Mouse (Mus musculus) heart, embryonic 13.5 days (tissue): ENCODE results near the gene Adgrd1. TPM values are rescaled to one million over a fixed set of nuclear protein-coding genes. Genes with fewer than 3 reads are reported as not detected.

Source experiments
- ATAC-seq: fragments of 200-750 bp; cut with Nextera tagmentation; 2 replicates; pipeline ENCODE4 v1.8.0; 2017; ENCODE audit warnings: moderate TSS enrichment; ENCODE audit not compliant: insufficient number of reproducible peaks, low FRiP score, low TSS enrichment; ENCODE audit errors: extremely low read depth
- H3K27ac ChIP-seq: fragments of 300-500 bp; sonication (generic); replicated peaks from 2 replicates; pipeline ENCODE4 v1.5.1; 2015; ENCODE audit warnings: moderate library complexity, mild to moderate bottlenecking, inconsistent platforms
- H3K27me3 ChIP-seq: fragments of 300-500 bp; sonication (generic); replicated peaks from 2 replicates; pipeline ENCODE4 v1.6.1; 2015; ENCODE audit warnings: mild to moderate bottlenecking, inconsistent platforms
- H3K36me3 ChIP-seq: fragments of 300-500 bp; sonication (generic); 2 replicates; pipeline ENCODE4 v1.6.1; 2015; ENCODE audit warnings: mild to moderate bottlenecking, inconsistent platforms
- H3K4me1 ChIP-seq: fragments of 300-500 bp; sonication (generic); 2 replicates; pipeline ENCODE4 v1.6.1; 2015; ENCODE audit warnings: inconsistent platforms
- H3K4me2 ChIP-seq: fragments of 300-500 bp; sonication (generic); 2 replicates; pipeline ENCODE4 v1.6.1; 2015; ENCODE audit warnings: inconsistent platforms, mild to moderate bottlenecking, moderate library complexity
- H3K4me3 ChIP-seq: fragments of 300-500 bp; sonication (generic); 2 replicates; pipeline ENCODE4 v1.5.1; 2015; ENCODE audit warnings: moderate library complexity, mild to moderate bottlenecking, inconsistent platforms
- H3K9ac ChIP-seq: fragments of 300-500 bp; sonication (generic); 2 replicates; pipeline ENCODE4 v1.6.1; 2015; ENCODE audit warnings: inconsistent platforms, mild to moderate bottlenecking, moderate library complexity
- H3K9me3 ChIP-seq: fragments of 300-500 bp; sonication (generic); 2 replicates; pipeline ENCODE4 v1.6.1; 2016; ENCODE audit warnings: inconsistent platforms
- WGBS: fragments of 180-500 bp; shearing (Covaris S2); methylation state at CpG from one replicate; pipeline ENCODE4 v1.1.7; 2015; ENCODE audit warnings: mixed read lengths; 5-methylcytosine and 5-hydroxymethylcytosine counted together
- polyA plus RNA-seq: library from polyadenylated mRNA; unstranded; fragments of >200 nt; fragmentation: Nextera tagmentation; extraction: Ambion mirVana; gene quantifications from 2 replicates; pipeline ENCODE4 v1.2.1, GENCODE M21; 2015

The Adgrd1 gene
- polyA plus RNA-seq, 1 experiment from 2014 or later: 0.87 TPM

DNA sequence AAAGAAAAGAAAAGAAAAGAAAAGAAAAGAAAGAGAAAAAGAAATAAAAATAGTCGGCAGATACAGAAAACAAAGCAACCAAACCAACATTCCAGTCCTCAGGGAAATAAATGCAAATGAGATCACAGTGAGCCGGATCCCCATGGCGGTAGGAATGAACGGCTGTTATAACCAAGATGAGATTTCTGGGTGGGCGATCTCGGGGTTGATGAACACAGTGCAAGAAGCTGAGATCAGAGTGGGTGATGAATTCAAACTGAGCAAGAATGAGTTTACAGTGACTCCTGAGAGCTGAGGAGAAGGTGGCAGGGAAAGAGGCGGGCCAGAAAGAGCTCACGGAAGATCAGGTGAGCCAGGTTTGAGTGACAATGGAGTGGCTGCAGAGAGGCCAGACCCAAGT is 66.9 kb downstream of the Adgrd1 start:
- Histone ChIP-seq H3K4me1 (peaks cover 22% of the 10 kb centered on the region), H3K27ac (no peak overlapping the region), H3K9me3 (no peaks in the 10 kb centered on the region), H3K4me3 (no peak overlapping the region), H3K4me2 (no peak overlapping the region), H3K36me3 (no peaks in the 10 kb centered on the region), H3K9ac (no peak overlapping the region), H3K27me3 (no peaks in the 10 kb centered on the region)
- 77% methylated on average over 8 of the region's 8 CpGs for WGBS
- ATAC-seq: no peak

GRCm38 (mm10) chr5:129164091-129164490 is 67.5 kb downstream of the Adgrd1 start:
- Histone ChIP-seq H3K9me3 (no peaks in the 10 kb centered on the region), H3K27ac (peak overlapping the region; percentile 72), H3K27me3 (no peaks in the 10 kb centered on the region), H3K4me2 (no peak overlapping the region), H3K9ac (no peak overlapping the region), H3K4me3 (no peak overlapping the region), H3K4me1 (peaks cover 22% of the 10 kb centered on the region), H3K36me3 (no peaks in the 10 kb centered on the region)
- no peak for ATAC-seq
- WGBS: 51% methylated on average over 10 of the region's 10 CpGs

DNA sequence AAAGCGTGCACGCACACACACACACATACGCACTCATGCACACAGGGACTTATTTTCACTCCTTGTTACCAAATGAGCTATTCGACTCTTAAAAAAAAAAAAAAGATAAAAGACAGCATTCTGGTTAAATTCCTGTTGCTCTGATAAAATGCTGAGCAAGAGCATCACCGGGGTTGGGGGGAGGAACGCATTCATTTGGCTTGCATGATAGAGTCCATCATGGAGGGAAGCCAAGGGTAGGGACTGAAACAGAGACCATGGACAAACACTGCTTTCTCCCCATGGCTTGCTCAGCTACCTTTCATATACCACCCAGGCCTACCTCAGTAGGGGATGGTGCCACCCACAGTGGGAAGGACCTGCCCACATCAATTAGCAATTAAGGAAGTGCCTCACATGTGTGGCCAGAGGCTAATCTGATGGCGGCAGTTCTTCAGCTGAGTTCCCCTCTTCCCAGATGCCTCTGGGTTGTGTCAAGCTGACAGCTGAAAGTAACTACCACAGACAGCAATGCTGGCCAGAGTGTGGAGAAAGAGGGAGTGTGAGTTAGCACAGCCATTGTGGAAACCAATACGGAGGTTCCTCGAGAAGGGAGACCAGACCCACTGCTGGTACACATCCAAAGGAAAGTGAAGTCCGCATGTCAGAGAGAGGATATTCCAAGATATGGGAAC is 68.5 kb downstream of the Adgrd1 start:
- Histone ChIP-seq H3K4me1 (peaks cover 31% of the 10 kb centered on the region), H3K27me3 (no peaks in the 10 kb centered on the region), H3K9ac (no peak overlapping the region), H3K9me3 (no peaks in the 10 kb centered on the region), H3K4me3 (no peak overlapping the region), H3K4me2 (no peak overlapping the region), H3K36me3 (no peaks in the 10 kb centered on the region), H3K27ac (peak overlapping the region; percentile 72)
- WGBS: 53% methylated on average over 10 of the region's 10 CpGs
- no peak for ATAC-seq

DNA sequence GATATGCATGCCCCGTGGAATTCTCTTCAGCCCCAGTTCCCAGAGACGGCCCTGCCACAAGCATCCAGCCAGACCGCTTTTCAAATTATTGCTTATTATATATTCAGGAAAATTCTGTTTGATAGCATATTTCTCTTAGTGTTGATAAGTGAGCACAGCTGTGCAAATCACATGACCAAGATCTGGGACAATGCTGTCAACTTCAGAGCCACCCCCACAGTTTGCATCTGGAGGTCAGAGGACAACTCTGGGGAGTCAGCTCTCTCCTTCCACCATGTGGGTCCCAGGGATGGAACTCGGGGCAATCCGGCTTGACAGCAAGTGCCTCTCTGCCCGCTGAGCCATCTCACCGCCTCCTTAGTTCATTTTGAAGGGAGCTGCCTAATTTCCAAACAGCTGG is 69.0 kb downstream of the Adgrd1 start:
- Histone ChIP-seq H3K9me3 (no peaks in the 10 kb centered on the region), H3K4me2 (no peak overlapping the region), H3K4me1 (peaks cover 31% of the 10 kb centered on the region), H3K27me3 (no peaks in the 10 kb centered on the region), H3K4me3 (no peak overlapping the region), H3K9ac (no peak overlapping the region), H3K36me3 (no peaks in the 10 kb centered on the region), H3K27ac (peak overlapping the region; percentile 72)
- 47% methylated on average over 7 of the region's 7 CpGs for WGBS
- no peak for ATAC-seq

DNA sequence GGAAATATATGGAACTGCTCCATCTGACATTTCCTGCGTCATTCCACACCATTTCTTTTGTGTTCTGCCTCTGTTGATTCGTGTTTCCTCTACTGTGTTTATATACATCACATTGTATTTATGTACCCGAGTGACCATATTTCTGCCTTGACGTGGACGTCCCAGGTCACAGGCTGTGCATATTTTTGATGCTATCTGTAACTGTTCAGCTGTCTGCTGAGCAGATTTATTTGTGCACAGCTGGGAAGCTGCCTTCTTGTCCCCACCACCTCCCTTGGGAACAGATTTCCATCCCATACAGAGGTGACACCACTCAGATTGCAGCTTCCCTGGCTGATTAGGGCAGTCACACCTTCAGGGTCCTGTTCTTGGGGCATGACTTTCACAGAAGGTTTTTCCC is 72.5 kb downstream of the Adgrd1 start:
- no peaks in the 10 kb centered on the region for H3K27me3 ChIP-seq
- 49% methylated on average over 5 of the region's 5 CpGs for WGBS
- no peak for ATAC-seq
- no peaks in the 10 kb centered on the region for H3K36me3 ChIP-seq
- H3K4me1 ChIP-seq: peaks cover 29% of the 10 kb centered on the region
- H3K27ac ChIP-seq: peak overlapping the region; percentile 28; the same call in 1 of the 2 replicates
- H3K4me2 ChIP-seq: no peak overlapping the region
- H3K9me3 ChIP-seq: no peaks in the 10 kb centered on the region
- no peak overlapping the region for H3K9ac ChIP-seq
- H3K4me3 ChIP-seq: no peak overlapping the region

DNA sequence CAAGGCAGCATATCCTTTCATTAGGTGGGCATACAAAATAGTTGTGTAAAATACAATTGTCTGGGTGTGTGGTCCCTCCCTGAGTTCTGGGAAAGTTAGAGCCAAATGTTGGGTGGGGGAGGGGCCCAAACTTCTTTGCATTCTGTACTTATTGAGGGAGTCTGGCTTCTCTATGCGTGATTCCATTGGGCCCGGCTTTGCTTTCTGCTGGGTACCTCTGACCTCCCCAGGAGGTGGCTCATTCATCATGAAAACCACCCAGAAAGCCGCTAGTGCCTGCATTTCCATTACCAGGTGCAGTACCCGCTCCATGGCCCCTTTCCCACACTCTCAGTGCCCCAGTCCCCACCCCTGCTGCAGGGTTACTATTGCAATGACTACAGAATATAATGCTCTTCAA is 73.0 kb downstream of the Adgrd1 start:
- no peaks in the 10 kb centered on the region for H3K36me3 ChIP-seq
- H3K4me2 ChIP-seq: no peak overlapping the region
- no peaks in the 10 kb centered on the region for H3K9me3 ChIP-seq
- H3K27me3 ChIP-seq: no peaks in the 10 kb centered on the region; the same call in 1 of the 2 replicates
- peak overlapping the region; percentile 28; the same call in 1 of the 2 replicates for H3K27ac ChIP-seq
- no peak for ATAC-seq
- H3K9ac ChIP-seq: no peak overlapping the region
- 28% methylated on average over 4 of the region's 4 CpGs for WGBS
- H3K4me3 ChIP-seq: no peak overlapping the region
- H3K4me1 ChIP-seq: peaks cover 27% of the 10 kb centered on the region

- no peak for ATAC-seq
- peaks cover 9% of the 10 kb centered on the region for H3K4me1 ChIP-seq
- no peak overlapping the region for H3K4me3 ChIP-seq
- H3K4me2 ChIP-seq: no peak overlapping the region
- H3K27ac ChIP-seq: no peak overlapping the region
- H3K36me3 ChIP-seq: no peaks in the 10 kb centered on the region
- peaks cover 7% of the 10 kb centered on the region; the same call in 1 of the 2 replicates for H3K27me3 ChIP-seq
- no peak overlapping the region for H3K9ac ChIP-seq
- WGBS: 75% methylated on average over 6 of the region's 6 CpGs
- no peaks in the 10 kb centered on the region for H3K9me3 ChIP-seq
Observed at GRCm38 (mm10) chr5:129172533-129172932, 76.0 kb downstream of the Adgrd1 start.

DNA sequence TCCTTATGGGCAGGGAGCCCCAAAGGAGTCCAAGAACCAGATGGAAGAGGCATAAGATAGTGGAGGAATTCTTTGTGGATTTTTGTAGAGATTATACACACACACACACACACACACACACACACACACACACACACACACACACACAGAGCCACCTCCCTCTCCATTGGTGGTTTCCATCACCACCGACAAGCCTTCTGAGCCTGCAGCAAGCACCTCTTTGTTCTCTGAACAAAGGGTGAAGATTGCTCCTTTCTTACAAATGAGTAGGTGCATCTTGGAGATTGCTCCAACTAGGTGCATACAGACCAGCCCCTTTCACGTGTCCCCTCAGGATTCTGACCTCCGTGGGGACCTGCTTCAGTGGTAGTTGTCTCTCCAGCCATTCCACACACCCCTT is 79.4 kb downstream of the Adgrd1 start:
- 38% methylated on average over 3 of the region's 3 CpGs for WGBS
- no peak overlapping the region for H3K4me2 ChIP-seq
- peaks cover 5% of the 10 kb centered on the region for H3K4me1 ChIP-seq
- H3K27me3 ChIP-seq: peaks cover 14% of the 10 kb centered on the region
- H3K36me3 ChIP-seq: no peaks in the 10 kb centered on the region
- H3K27ac ChIP-seq: no peak overlapping the region
- H3K9me3 ChIP-seq: no peaks in the 10 kb centered on the region
- H3K4me3 ChIP-seq: no peak overlapping the region
- no peak for ATAC-seq
- no peak overlapping the region for H3K9ac ChIP-seq

GRCm38 (mm10) chr5:129177697-129178511 is 81.4 kb downstream of the Adgrd1 start:
- no peak overlapping the region for H3K27ac ChIP-seq
- peak overlapping the region; percentile 26; the same call in 1 of the 2 replicates for H3K4me3 ChIP-seq
- H3K9ac ChIP-seq: no peak overlapping the region
- WGBS: 49% methylated on average over 14 of the region's 14 CpGs
- H3K4me1 ChIP-seq: peaks cover 8% of the 10 kb centered on the region
- no peaks in the 10 kb centered on the region for H3K36me3 ChIP-seq
- H3K9me3 ChIP-seq: no peaks in the 10 kb centered on the region
- peak overlapping the region; percentile 51 for H3K4me2 ChIP-seq
- ATAC-seq: no peak
- H3K27me3 ChIP-seq: peaks cover 20% of the 10 kb centered on the region

- no peak overlapping the region for H3K4me2 ChIP-seq
- no peaks in the 10 kb centered on the region for H3K36me3 ChIP-seq
- H3K27ac ChIP-seq: no peak overlapping the region
- ATAC-seq: no peak
- no peak overlapping the region for H3K4me3 ChIP-seq
- H3K9me3 ChIP-seq: no peaks in the 10 kb centered on the region
- no peak overlapping the region for H3K9ac ChIP-seq
- WGBS: 81% methylated on average over 6 of the region's 6 CpGs
- H3K4me1 ChIP-seq: peaks cover 8% of the 10 kb centered on the region
- H3K27me3 ChIP-seq: peaks cover 30% of the 10 kb centered on the region
Observed at GRCm38 (mm10) chr5:129179356-129179755, 82.8 kb downstream of the Adgrd1 start.

GRCm38 (mm10) chr5:129179995-129180714 is 83.6 kb downstream of the Adgrd1 start:
- WGBS: 78% methylated on average over 17 of the region's 17 CpGs
- no peak overlapping the region for H3K4me3 ChIP-seq
- H3K9me3 ChIP-seq: no peaks in the 10 kb centered on the region
- H3K9ac ChIP-seq: no peak overlapping the region
- peaks cover 8% of the 10 kb centered on the region for H3K4me1 ChIP-seq
- no peak overlapping the region for H3K4me2 ChIP-seq
- peaks cover 30% of the 10 kb centered on the region for H3K27me3 ChIP-seq
- H3K36me3 ChIP-seq: no peaks in the 10 kb centered on the region
- no peak for ATAC-seq
- H3K27ac ChIP-seq: no peak overlapping the region
